Mouse (Mus musculus) MEL (cell line): Measurements from ENCODE around the gene Il21.
A peak's percentile ranks its signal among the peaks of the same experiment; 100 is the strongest.

Experiments
- CHD1 ChIP-seq: IDR thresholded peaks from 2 replicates; pipeline ENCODE4 v1.6.1; 2012; ENCODE audit warnings: low read depth, mild to moderate bottlenecking, inconsistent platforms, low read length, improper control_type of control experiment
- CTCF ChIP-seq, 3 experiments: IDR thresholded peaks in 2 of 3; conservative IDR thresholded peaks in 1 of 3; 2 replicates each; pipeline ENCODE4 v1.5.1; 2011 to 2012; ENCODE audit warnings: low read length in 3 of 3, low read depth in 2 of 3, mild to moderate bottlenecking in 2 of 3, improper control_type of control experiment in 1 of 3, inconsistent platforms in 1 of 3, mixed read lengths in 1 of 3, moderate library complexity in 1 of 3; ENCODE audit not compliant: control insufficient read depth in 1 of 3, insufficient read depth in 1 of 3, poor library complexity in 1 of 3, severe bottlenecking in 1 of 3
- EP300 ChIP-seq, 2 experiments: IDR thresholded peaks; 2 replicates each; pipeline ENCODE4 v1.6.1; 2011; ENCODE audit warnings: improper control_type of control experiment in 2 of 2, low read length in 2 of 2, low read depth in 1 of 2, mild to moderate bottlenecking in 1 of 2
- GABPA ChIP-seq: IDR thresholded peaks from 2 replicates; pipeline ENCODE4 v1.6.1; 2012; ENCODE audit warnings: low read depth, mild to moderate bottlenecking, inconsistent platforms, low read length, improper control_type of control experiment, moderate library complexity
- GATA1 ChIP-seq: IDR thresholded peaks from 2 replicates; pipeline ENCODE4 v1.6.1; 2011; ENCODE audit warnings: low read depth, low read length, improper control_type of control experiment
- HCFC1 ChIP-seq: IDR thresholded peaks from 2 replicates; pipeline ENCODE4 v1.6.1; 2012; ENCODE audit warnings: low read depth, mild to moderate bottlenecking, inconsistent platforms, low read length, improper control_type of control experiment, moderate library complexity
- POLR2A ChIP-seq, 2 experiments: IDR thresholded peaks; 2 replicates each; pipeline ENCODE4 v1.6.1; 2011 to 2012; ENCODE audit warnings: low read length in 2 of 2, mild to moderate bottlenecking in 2 of 2, control low read depth in 1 of 2, improper control_type of control experiment in 1 of 2, low read depth in 1 of 2, moderate library complexity in 1 of 2; ENCODE audit not compliant: control insufficient read depth in 1 of 2, insufficient read depth in 1 of 2, poor library complexity in 1 of 2
- USF2 ChIP-seq, 2 experiments: IDR thresholded peaks; 2 replicates each; pipeline ENCODE4 v1.6.1; 2011 to 2012; ENCODE audit warnings: improper control_type of control experiment in 2 of 2, low read length in 2 of 2, borderline replicate concordance in 1 of 2, inconsistent platforms in 1 of 2, low read depth in 1 of 2, mild to moderate bottlenecking in 1 of 2; ENCODE audit not compliant: insufficient read depth in 1 of 2
- ZMIZ1 ChIP-seq: IDR thresholded peaks from 2 replicates; pipeline ENCODE4 v1.6.1; 2012; ENCODE audit warnings: low read depth, mild to moderate bottlenecking, inconsistent platforms, low read length, improper control_type of control experiment, moderate library complexity

- peak; percentile 59 to 69 (median 61) for TF ChIP-seq CTCF (IDR thresholded peaks at IDR 0.05 in 2 of 3, conservative IDR thresholded peaks at IDR 0.05 in 1 of 3; ENCODE audit: control insufficient read depth in 1 of 3, insufficient read depth in 1 of 3, low read depth in 2 of 3, low read length in 3 of 3, poor library complexity in 1 of 3, severe bottlenecking in 1 of 3)
- no peak for TF ChIP-seq GATA1
- TF ChIP-seq GABPA, result no peak
- no peak for TF ChIP-seq USF2 (IDR thresholded peaks at IDR 0.05; ENCODE audit: borderline replicate concordance in 1 of 2, insufficient read depth in 1 of 2, low read depth in 1 of 2, low read length in 2 of 2)
- no peak for TF ChIP-seq CHD1
- no peak for TF ChIP-seq HCFC1
- TF ChIP-seq EP300 (IDR thresholded peaks at IDR 0.05; ENCODE audit: low read depth in 1 of 2, low read length in 2 of 2), result no peak
- no peak for TF ChIP-seq ZMIZ1
- TF ChIP-seq POLR2A (IDR thresholded peaks at IDR 0.05; ENCODE audit: control insufficient read depth in 1 of 2, insufficient read depth in 1 of 2, low read depth in 1 of 2, low read length in 2 of 2, poor library complexity in 1 of 2), result no peak
These were observed 52.2 kb downstream of the Il21 start for GRCm38 (mm10) chr3:37180039-37180743.
